Mouse (Mus musculus) hindbrain, postnatal 0 days (tissue): ENCODE data around the gene Lrrc31. TPM values are rescaled to one million over a fixed set of nuclear protein-coding genes. Genes with fewer than 3 reads are reported as not detected.
"Not testable (repeated sequence)": the region's sequence is repeated elsewhere in the genome, so short reads cannot be mapped to it uniquely, and the experiment has no call there.

Experiments
- ATAC-seq: fragments of 200-750 bp; cut with Nextera tagmentation; 2 replicates; pipeline ENCODE4 v1.8.0; 2017; ENCODE audit warnings: mild to moderate bottlenecking, moderate TSS enrichment, moderate library complexity
- DNase-seq: peaks from one replicate; pipeline ENCODE4 v3.0.0-alpha.2; 2015; ENCODE audit warnings: low spot score
- H3K27ac ChIP-seq: fragments of 300-500 bp; sonication (generic); 2 replicates; pipeline ENCODE4 v1.5.1; 2014; ENCODE audit warnings: mild to moderate bottlenecking
- H3K27me3 ChIP-seq: fragments of 300-500 bp; sonication (generic); 2 replicates; pipeline ENCODE4 v1.6.1; 2014; ENCODE audit warnings: low read length, mixed read lengths; ENCODE audit not compliant: insufficient read depth
- H3K36me3 ChIP-seq: fragments of 300-500 bp; sonication (generic); 2 replicates; pipeline ENCODE4 v1.6.1; 2014; ENCODE audit warnings: low read length, mixed read lengths; ENCODE audit not compliant: insufficient read depth
- H3K4me1 ChIP-seq: fragments of 300-500 bp; sonication (generic); 2 replicates; pipeline ENCODE4 v1.6.1; 2014; ENCODE audit warnings: antibody characterized with exemption, low read length, mixed read lengths; ENCODE audit not compliant: insufficient read depth
- H3K4me2 ChIP-seq: fragments of 300-500 bp; sonication (generic); 2 replicates; pipeline ENCODE4 v1.6.1; 2014; ENCODE audit warnings: low read depth, mild to moderate bottlenecking, low read length, moderate library complexity, mixed read lengths
- H3K4me3 ChIP-seq: fragments of 300-500 bp; sonication (generic); 2 replicates; pipeline ENCODE4 v1.5.1; 2014; ENCODE audit warnings: low read length
- H3K9ac ChIP-seq: fragments of 300-500 bp; sonication (generic); replicated peaks from 2 replicates; pipeline ENCODE4 v1.6.1; 2014; ENCODE audit warnings: mild to moderate bottlenecking, low read length, moderate library complexity, mixed read lengths
- H3K9me3 ChIP-seq: fragments of 300-500 bp; sonication (generic); 2 replicates; pipeline ENCODE4 v1.6.1; 2016; ENCODE audit warnings: low read length, mixed read lengths
- CTCF ChIP-seq: IDR thresholded peaks from 2 replicates; pipeline ENCODE4 v1.5.1; 2016; ENCODE audit warnings: antibody characterized with exemption, control low read depth, low read depth
- WGBS: fragments of 180-500 bp; shearing (Covaris S2); extraction: QIAGEN DNeasy Blood & Tissue Kit; methylation state at CpG from one replicate; pipeline ENCODE4 v1.1.7; 2014; 5-methylcytosine and 5-hydroxymethylcytosine counted together
- polyA plus RNA-seq: library from polyadenylated mRNA; unstranded; fragments of >200 nt; fragmentation: Nextera tagmentation; extraction: Ambion mirVana; gene quantifications from 2 replicates; pipeline ENCODE4 v1.2.1, GENCODE M21; 2015
- total RNA-seq: library from RNA; depleted of rRNA; stranded (reverse); fragments of >200 nt; gene quantifications from 2 replicates; pipeline ENCODE4 v1.2.3, GENCODE M21; 2014; rRNA removed

The Lrrc31 gene
- not detected in 2 replicates for total RNA-seq
- not detected in 2 replicates for polyA plus RNA-seq

- not testable (repeated sequence) for H3K4me2 ChIP-seq, H3K9ac ChIP-seq, H3K36me3 ChIP-seq, H3K27me3 ChIP-seq, H3K4me1 ChIP-seq, H3K4me3 ChIP-seq, ATAC-seq, DNase-seq, H3K9me3 ChIP-seq, H3K27ac ChIP-seq
- WGBS = 93% methylated on average over 6 of the region's 6 CpGs
These were observed at the start of gene Lrrc31 for GRCm38 (mm10) chr3:30699711-30700505. TSS of gene Lrrc31 (minus strand) at chr3:30699843.

- no peak for DNase-seq
- no peaks in the 10 kb centered on the region for H3K4me1 ChIP-seq
- 0 out of 2 replicates have a peak, but pooled peaks cover 3% of the 10 kb centered on the region for H3K9me3 ChIP-seq
- no peak overlapping the region for H3K4me3 ChIP-seq
- no peaks in the 10 kb centered on the region for H3K36me3 ChIP-seq
- no peak for ATAC-seq
- H3K27me3 ChIP-seq = no peaks in the 10 kb centered on the region
- TF ChIP-seq CTCF = no peak
- H3K27ac ChIP-seq = no peak overlapping the region
- H3K4me2 ChIP-seq = no peak overlapping the region
- H3K9ac ChIP-seq = no peak overlapping the region
- 91% methylated on average over 9 of the region's 9 CpGs for WGBS
These were observed 48.7 kb upstream of the Lrrc31 start for GRCm38 (mm10) chr3:30748316-30748715.

GRCm38 (mm10) chr3:30746006-30746405 is 46.4 kb upstream of the Lrrc31 start, which contains the start of gene Samd7:
TSS of gene Samd7 (plus strand) at chr3:30746293.
- H3K4me1 ChIP-seq = no peaks in the 10 kb centered on the region
- no peak for DNase-seq
- WGBS = 86% methylated on average over 7 of the region's 7 CpGs

GRCm38 (mm10) chr3:30742891-30743290 is 43.2 kb upstream of the Lrrc31 start:
- WGBS = 96% methylated on average over 7 of the region's 7 CpGs
- H3K36me3 ChIP-seq = no peaks in the 10 kb centered on the region
- no peak for DNase-seq

More at GRCm38 (mm10) chr3:30746006-30746405, 46.4 kb upstream of the Lrrc31 start, which contains the start of gene Samd7:
- H3K9me3 ChIP-seq = 0 out of 2 replicates have a peak, but pooled peaks cover 3% of the 10 kb centered on the region
- H3K4me3 ChIP-seq = no peak within 1 kb of the TSS
- no peak within 1 kb of the TSS for H3K9ac ChIP-seq
- TF ChIP-seq CTCF = no peak
- ATAC-seq = no peak
- H3K27me3 ChIP-seq = no peaks in the 10 kb centered on the region
- H3K36me3 ChIP-seq = no peaks in the 10 kb centered on the region
- no peak within 1 kb of the TSS for H3K4me2 ChIP-seq
- H3K27ac ChIP-seq = no peak within 1 kb of the TSS

GRCm38 (mm10) chr3:30741306-30741705 is 41.7 kb upstream of the Lrrc31 start:
- Histone ChIP-seq H3K27ac (no peak overlapping the region), H3K9me3 (0 out of 2 replicates have a peak, but pooled peaks cover 3% of the 10 kb centered on the region), H3K4me3 (no peak overlapping the region), H3K27me3 (no peaks in the 10 kb centered on the region), H3K36me3 (no peaks in the 10 kb centered on the region), H3K4me2 (no peak overlapping the region), H3K4me1 (no peaks in the 10 kb centered on the region), H3K9ac (no peak overlapping the region)
- ATAC-seq (0 out of 2 replicates have a peak, but pooled peaks have one; percentile 29), DNase-seq (peak; percentile 10)
- 78% methylated on average over 6 of the region's 6 CpGs for WGBS
- TF ChIP-seq CTCF = no peak

More at GRCm38 (mm10) chr3:30742891-30743290, 43.2 kb upstream of the Lrrc31 start:
- ATAC-seq = no peak
- H3K4me1 ChIP-seq = no peaks in the 10 kb centered on the region
- H3K4me2 ChIP-seq = no peak overlapping the region
- TF ChIP-seq CTCF = no peak
- H3K9ac ChIP-seq = no peak overlapping the region
- no peak overlapping the region for H3K27ac ChIP-seq
- H3K4me3 ChIP-seq = no peak overlapping the region
- H3K9me3 ChIP-seq = 0 out of 2 replicates have a peak, but pooled peaks cover 3% of the 10 kb centered on the region
- H3K27me3 ChIP-seq = no peaks in the 10 kb centered on the region

- no peak overlapping the region for H3K9ac ChIP-seq
- TF ChIP-seq CTCF = no peak
- WGBS = 47% methylated on average over 9 of the region's 9 CpGs
- DNase-seq (peak; percentile 43), ATAC-seq (peak; percentile 38; the same call in 1 of the 2 replicates)
- no peak overlapping the region for H3K4me3 ChIP-seq
- no peaks in the 10 kb centered on the region for H3K9me3 ChIP-seq
- H3K27me3 ChIP-seq = no peaks in the 10 kb centered on the region
- no peaks in the 10 kb centered on the region for H3K36me3 ChIP-seq
- H3K4me1 ChIP-seq = no peaks in the 10 kb centered on the region
- H3K27ac ChIP-seq = no peak overlapping the region
- peak overlapping the region; percentile 22 for H3K4me2 ChIP-seq
These were observed 37.2 kb upstream of the Lrrc31 start for GRCm38 (mm10) chr3:30736809-30737208.

GRCm38 (mm10) chr3:30729046-30729445 is 29.4 kb upstream of the Lrrc31 start:
- no peaks in the 10 kb centered on the region for H3K9me3 ChIP-seq
- H3K9ac ChIP-seq = no peak overlapping the region
- DNase-seq (no peak), ATAC-seq (no peak)
- H3K4me2 ChIP-seq = no peak overlapping the region
- TF ChIP-seq CTCF = no peak
- 91% methylated on average over 5 of the region's 5 CpGs for WGBS
- H3K4me1 ChIP-seq = no peaks in the 10 kb centered on the region
- H3K4me3 ChIP-seq = no peak overlapping the region
- H3K27ac ChIP-seq = no peak overlapping the region
- H3K27me3 ChIP-seq = no peaks in the 10 kb centered on the region
- H3K36me3 ChIP-seq = no peaks in the 10 kb centered on the region
